Mouse (Mus musculus): ENCODE measurements around the gene Lsm12.

GRCm38 (mm10) chr11:102217876-102218430 lies 32.9 kb upstream of the Lsm12 start:
- TF ChIP-seq POLR2A (IDR thresholded peaks at IDR 0.05; ENCODE audit: control insufficient read depth, extremely low read depth, insufficient read depth, low read length, poor library complexity) (no peak), CTCF (IDR thresholded peaks at IDR 0.05; ENCODE audit: borderline replicate concordance, control insufficient read depth, extremely low read depth, insufficient read depth, low read length, poor library complexity) (no peak)

Data from thymus, adult 2 months (tissue).